Mouse (Mus musculus) liver, embryonic 16.5 days (tissue): Measurements from ENCODE around the gene Uba52. TPM values are rescaled to one million over a fixed set of nuclear protein-coding genes. Genes with fewer than 3 reads are reported as not detected.

Source experiments
- ATAC-seq: fragments of 200-750 bp; cut with Nextera tagmentation; 2 replicates; pipeline ENCODE4 v1.8.0; 2017; ENCODE audit warnings: low read depth, mild to moderate bottlenecking, moderate number of reproducible peaks, moderate library complexity
- H3K27ac ChIP-seq: fragments of 300-500 bp; sonication (generic); 2 replicates; pipeline ENCODE4 v1.5.1; 2014; ENCODE audit warnings: mild to moderate bottlenecking, low read length
- H3K27me3 ChIP-seq: fragments of 300-500 bp; sonication (generic); 2 replicates; pipeline ENCODE4 v1.6.1; 2014; ENCODE audit warnings: low read depth, low read length, mixed read lengths; ENCODE audit not compliant: control insufficient read depth, insufficient read depth
- H3K36me3 ChIP-seq: fragments of 300-500 bp; sonication (generic); 2 replicates; pipeline ENCODE4 v1.6.1; 2014; ENCODE audit warnings: mild to moderate bottlenecking; ENCODE audit not compliant: control insufficient read depth, insufficient read depth
- H3K4me1 ChIP-seq: fragments of 300-500 bp; sonication (generic); 2 replicates; pipeline ENCODE4 v1.6.1; 2014; ENCODE audit warnings: low read depth, low read length, mixed read lengths; ENCODE audit not compliant: control insufficient read depth
- H3K4me2 ChIP-seq: fragments of 300-500 bp; sonication (generic); 2 replicates; pipeline ENCODE4 v1.6.1; 2014; ENCODE audit warnings: low read depth, low read length, mixed read lengths
- H3K4me3 ChIP-seq: fragments of 300-500 bp; sonication (generic); 2 replicates; pipeline ENCODE4 v1.5.1; 2014; ENCODE audit warnings: low read depth, mild to moderate bottlenecking, low read length
- H3K9ac ChIP-seq: fragments of 300-500 bp; sonication (generic); 2 replicates; pipeline ENCODE4 v1.6.1; 2014; ENCODE audit warnings: low read depth, low read length
- H3K9me3 ChIP-seq: fragments of 300-500 bp; sonication (generic); replicated peaks from 2 replicates; pipeline ENCODE4 v1.6.1; 2016; ENCODE audit warnings: low read length; ENCODE audit not compliant: control insufficient read depth
- WGBS: fragments of 180-500 bp; shearing (Covaris S2); extraction: QIAGEN DNeasy Blood & Tissue Kit; methylation state at CpG from one replicate; pipeline ENCODE4 v1.1.7; 2014; ENCODE audit not compliant: insufficient replicate concordance; 5-methylcytosine and 5-hydroxymethylcytosine counted together
- polyA plus RNA-seq: library from polyadenylated mRNA; unstranded; fragments of >200 nt; fragmentation: Nextera tagmentation; extraction: Ambion mirVana; gene quantifications from 2 replicates; pipeline ENCODE4 v1.2.1, GENCODE M21; 2015

The Uba52 gene
- polyA plus RNA-seq, 1 experiment from 2014 or later: 490 TPM

DNA sequence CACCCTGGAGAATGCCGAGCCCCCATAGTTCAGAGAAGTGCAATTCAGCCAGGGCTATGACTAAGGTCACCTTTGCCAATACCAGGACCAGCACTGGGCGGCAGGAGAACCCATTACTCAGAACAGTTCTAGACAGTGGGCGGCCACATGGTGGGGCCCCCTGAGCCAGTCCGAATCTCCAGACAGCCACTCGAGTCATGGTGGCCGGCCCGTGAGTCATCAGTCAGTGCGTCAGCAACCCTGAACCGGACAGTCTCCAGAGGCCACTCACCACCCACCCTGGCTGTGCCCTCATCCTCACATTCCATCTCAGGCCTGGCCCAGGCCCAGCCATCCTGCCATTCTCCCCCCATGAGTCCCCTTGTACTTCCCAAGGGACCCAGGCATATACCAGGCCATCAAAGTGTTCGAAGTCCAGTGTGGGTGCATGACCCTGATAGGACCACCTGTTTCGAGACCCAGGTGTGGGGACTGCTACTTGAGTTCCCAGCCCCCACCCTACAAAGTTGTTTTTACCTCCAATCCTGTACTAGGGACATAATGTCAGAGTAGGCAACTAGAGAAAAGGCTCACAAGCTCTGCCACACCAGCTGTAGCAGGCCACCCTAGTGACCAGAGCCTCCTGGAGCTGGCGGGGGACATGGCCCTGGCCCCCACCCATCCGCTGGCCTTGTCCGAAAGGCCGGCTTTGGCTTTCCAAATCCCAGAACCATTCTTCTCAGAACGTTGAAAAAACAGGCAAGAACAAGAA lies 48.7 kb downstream of the Uba52 start:
- 0 out of 2 replicates have a peak, but pooled peaks cover 2% of the 10 kb centered on the region for H3K9me3 ChIP-seq
- WGBS: 79% methylated on average over 16 of the region's 16 CpGs
- H3K36me3 ChIP-seq: no peaks in the 10 kb centered on the region
- no peak for ATAC-seq
- no peak overlapping the region for H3K27ac ChIP-seq
- no peak overlapping the region for H3K4me3 ChIP-seq
- no peak overlapping the region for H3K4me2 ChIP-seq
- no peak overlapping the region for H3K9ac ChIP-seq
- peaks cover 6% of the 10 kb centered on the region for H3K4me1 ChIP-seq
- H3K27me3 ChIP-seq: no peaks in the 10 kb centered on the region

DNA sequence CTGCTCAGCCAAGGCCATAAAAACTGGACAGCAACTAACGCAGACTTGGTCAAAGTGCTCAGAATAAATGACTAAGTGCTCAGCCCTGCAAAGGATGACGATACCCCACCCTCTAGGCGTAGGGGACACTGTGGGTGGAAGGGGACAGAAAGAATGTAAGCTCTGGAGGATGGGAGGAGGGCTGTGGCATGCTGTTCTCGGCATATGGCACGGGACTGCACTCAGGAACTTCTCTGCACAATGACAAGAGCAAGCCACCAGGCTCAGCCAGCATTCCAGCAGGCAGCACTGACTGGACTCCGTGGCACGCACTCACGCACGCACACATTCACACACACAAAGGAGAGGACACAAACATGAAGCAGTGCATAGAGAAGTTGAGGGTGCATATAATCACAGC lies 50.0 kb downstream of the Uba52 start:
- H3K4me2 ChIP-seq: no peak overlapping the region
- H3K4me1 ChIP-seq: no peaks in the 10 kb centered on the region
- 83% methylated on average over 9 of the region's 9 CpGs for WGBS
- no peak overlapping the region for H3K27ac ChIP-seq
- H3K36me3 ChIP-seq: no peaks in the 10 kb centered on the region
- 0 out of 2 replicates have a peak, but pooled peaks cover 2% of the 10 kb centered on the region for H3K9me3 ChIP-seq
- H3K27me3 ChIP-seq: no peaks in the 10 kb centered on the region
- ATAC-seq: no peak
- no peak overlapping the region for H3K4me3 ChIP-seq
- H3K9ac ChIP-seq: no peak overlapping the region

DNA sequence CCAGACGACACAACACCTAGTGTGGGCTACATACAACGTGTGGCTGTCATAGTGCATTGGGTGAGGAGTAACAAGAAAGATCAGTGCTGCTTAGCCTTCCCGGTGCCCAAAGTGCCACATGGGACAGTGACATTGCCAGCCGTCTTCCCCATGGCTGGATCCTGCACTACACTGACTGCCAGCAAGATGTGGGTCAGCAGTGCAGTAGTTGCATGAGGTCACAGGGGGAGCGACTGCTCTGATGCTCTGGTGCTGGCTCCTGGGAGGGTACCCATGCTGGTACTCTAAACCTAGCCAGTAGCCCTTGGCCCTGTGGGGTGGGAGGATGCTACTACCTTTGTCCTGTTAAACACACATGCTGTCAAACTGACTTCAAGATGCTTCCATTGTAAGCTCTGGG lies 50.4 kb downstream of the Uba52 start:
- H3K36me3 ChIP-seq: no peaks in the 10 kb centered on the region
- no peak overlapping the region for H3K9ac ChIP-seq
- WGBS: 81% methylated on average over 5 of the region's 5 CpGs
- H3K4me1 ChIP-seq: no peaks in the 10 kb centered on the region
- no peak overlapping the region for H3K27ac ChIP-seq
- H3K9me3 ChIP-seq: 0 out of 2 replicates have a peak, but pooled peaks cover 2% of the 10 kb centered on the region
- no peak overlapping the region for H3K4me2 ChIP-seq
- no peak overlapping the region for H3K4me3 ChIP-seq
- H3K27me3 ChIP-seq: no peaks in the 10 kb centered on the region
- ATAC-seq: no peak

DNA sequence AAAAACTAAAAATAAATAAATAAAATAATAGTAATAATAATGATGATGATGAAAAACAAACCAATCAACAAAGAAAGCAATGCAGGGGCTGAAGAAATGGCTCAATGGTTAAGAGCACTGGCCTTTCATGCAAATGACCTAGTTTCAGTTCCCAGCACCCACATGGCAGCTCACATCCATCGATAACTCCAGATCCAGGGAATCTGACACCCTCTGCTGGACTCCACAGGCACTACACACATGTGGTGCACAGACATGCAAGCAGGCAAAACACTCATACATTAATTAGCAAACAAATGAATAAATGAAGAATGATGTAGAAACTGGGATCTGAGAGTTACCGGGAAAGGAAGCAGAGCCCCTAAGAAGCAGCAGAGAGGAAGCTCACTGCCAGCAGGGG lies 51.0 kb downstream of the Uba52 start:
- H3K36me3 ChIP-seq: no peaks in the 10 kb centered on the region
- H3K27ac ChIP-seq: no peak overlapping the region
- no peak for ATAC-seq
- no peak overlapping the region for H3K9ac ChIP-seq
- H3K4me1 ChIP-seq: no peaks in the 10 kb centered on the region
- 92% methylated on average over 2 of the region's 2 CpGs for WGBS
- 0 out of 2 replicates have a peak, but pooled peaks cover 2% of the 10 kb centered on the region for H3K9me3 ChIP-seq
- no peaks in the 10 kb centered on the region for H3K27me3 ChIP-seq
- no peak overlapping the region for H3K4me3 ChIP-seq
- H3K4me2 ChIP-seq: no peak overlapping the region

DNA sequence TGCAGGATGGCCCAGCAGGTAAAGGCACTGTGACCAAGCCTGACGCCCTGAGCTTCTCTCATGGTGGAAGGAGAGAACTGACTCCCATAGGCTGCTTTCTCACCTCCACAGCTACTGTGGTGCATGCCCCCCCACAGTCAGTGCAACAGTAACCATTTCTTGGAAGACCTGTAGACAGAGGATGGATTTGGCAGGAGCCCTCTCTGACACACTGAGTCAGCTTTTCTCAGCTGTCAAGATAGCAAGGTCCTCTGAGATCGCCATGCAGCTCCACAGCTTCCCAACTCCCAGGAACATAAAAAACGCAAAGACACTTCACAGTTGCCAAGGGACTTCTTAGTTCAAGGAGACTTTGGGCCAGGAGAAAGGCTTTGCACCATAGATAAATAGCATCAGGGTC lies 52.1 kb downstream of the Uba52 start:
- ATAC-seq: no peak

More for the DNA sequence above, 52.1 kb downstream of the Uba52 start:
- no peak overlapping the region for H3K9ac ChIP-seq
- H3K27me3 ChIP-seq: no peaks in the 10 kb centered on the region
- no peaks in the 10 kb centered on the region for H3K36me3 ChIP-seq
- WGBS: 73% methylated on average over 3 of the region's 3 CpGs
- H3K27ac ChIP-seq: no peak overlapping the region
- no peaks in the 10 kb centered on the region for H3K4me1 ChIP-seq
- H3K9me3 ChIP-seq: 0 out of 2 replicates have a peak, but pooled peaks cover 2% of the 10 kb centered on the region
- H3K4me3 ChIP-seq: no peak overlapping the region
- H3K4me2 ChIP-seq: no peak overlapping the region

Other genes starting within 250 kb of the Uba52 start
- 3.7 and 4.7 TPM in 2 replicates for gene Homer3, start 228.0 kb downstream of the Uba52 start, polyA plus RNA-seq
- gene Ddx49, start 208.3 kb downstream of the Uba52 start, polyA plus RNA-seq: 19.8 and 21.1 TPM in 2 replicates
- gene Cope, start 208.3 kb downstream of the Uba52 start, polyA plus RNA-seq: 195 and 209 TPM in 2 replicates
- gene Cers1, start 195.0 kb downstream of the Uba52 start, polyA plus RNA-seq: 0.05 and 0.24 TPM in 2 replicates
- 0.18 and 0.34 TPM in 2 replicates for gene Gdf1, start 181.0 kb downstream of the Uba52 start, polyA plus RNA-seq
- 5.5 and 5.6 TPM in 2 replicates for gene Upf1, start 157.5 kb downstream of the Uba52 start, polyA plus RNA-seq
- gene Comp, start 137.2 kb downstream of the Uba52 start, polyA plus RNA-seq: 1.3 and 1.6 TPM in 2 replicates
- 3.4 and 3.9 TPM in 2 replicates for gene Crtc1, start 71.2 kb downstream of the Uba52 start, polyA plus RNA-seq
- 5.6 and 7.1 TPM in 2 replicates for gene Klhl26, start 33.8 kb downstream of the Uba52 start, polyA plus RNA-seq
- gene Tmem59l, start 23.4 kb downstream of the Uba52 start, polyA plus RNA-seq: not detected in 2 replicates
- gene Crlf1, start 17.6 kb downstream of the Uba52 start, polyA plus RNA-seq: 0.83 and 1.3 TPM in 2 replicates
- 53.7 and 55.6 TPM in 2 replicates for gene Rex1bd, start 4.0 kb downstream of the Uba52 start, polyA plus RNA-seq
- gene Fkbp8, start 16.9 kb upstream of the Uba52 start, polyA plus RNA-seq: 155 and 158 TPM in 2 replicates
- 27.6 and 29.0 TPM in 2 replicates for gene Kxd1, start 17.2 kb upstream of the Uba52 start, polyA plus RNA-seq
- gene Ell, start 28.7 kb upstream of the Uba52 start, polyA plus RNA-seq: 12.9 and 16.8 TPM in 2 replicates
- gene Isyna1, start 83.6 kb upstream of the Uba52 start, polyA plus RNA-seq: 35.0 and 38.0 TPM in 2 replicates
- 25.1 and 32.3 TPM in 2 replicates for gene Ssbp4, start 98.1 kb upstream of the Uba52 start, polyA plus RNA-seq
- gene Lrrc25, start 105.4 kb upstream of the Uba52 start, polyA plus RNA-seq: 7.5 and 9.0 TPM in 2 replicates
- 2.7 and 3.1 TPM in 2 replicates for gene Gdf15, start 121.7 kb upstream of the Uba52 start, polyA plus RNA-seq
- 18.9 and 20.5 TPM in 2 replicates for gene Pgpep1, start 149.6 kb upstream of the Uba52 start, polyA plus RNA-seq
- 104 and 113 TPM in 2 replicates for gene Lsm4, start 162.4 kb upstream of the Uba52 start, polyA plus RNA-seq
- gene Jund, start 188.1 kb upstream of the Uba52 start, polyA plus RNA-seq: 12.3 and 17.5 TPM in 2 replicates
- 0.02 TPM in 1 of 2 replicates, not detected in the other for gene Iqcn, start 192.7 kb upstream of the Uba52 start, polyA plus RNA-seq
- gene Gm3336, start 207.7 kb upstream of the Uba52 start, polyA plus RNA-seq: 0.40 and 0.47 TPM in 2 replicates
- 1.5 and 2.2 TPM in 2 replicates for gene Pde4c, start 212.9 kb upstream of the Uba52 start, polyA plus RNA-seq
- gene Rab3a, start 243.9 kb upstream of the Uba52 start, polyA plus RNA-seq: 2.2 and 3.4 TPM in 2 replicates